Mouse (Mus musculus) liver, embryonic 14.5 days (tissue): ENCODE measurements at regions not wholly inside any gene's neighbourhood (a gene's known extent, or its start where the extent isn't known, plus 50 kb on each side); places are given as distances from the start of the nearest gene placed in this dataset.

Experiments used
- CTCF ChIP-seq: IDR thresholded peaks from 2 replicates; pipeline ENCODE4 v1.5.1; 2016; ENCODE audit warnings: antibody characterized with exemption, low read depth, control low read depth
- EP300 ChIP-seq: IDR thresholded peaks from 2 replicates; pipeline ENCODE4 v1.6.1; 2016; ENCODE audit warnings: antibody characterized with exemption, low read depth

DNA sequence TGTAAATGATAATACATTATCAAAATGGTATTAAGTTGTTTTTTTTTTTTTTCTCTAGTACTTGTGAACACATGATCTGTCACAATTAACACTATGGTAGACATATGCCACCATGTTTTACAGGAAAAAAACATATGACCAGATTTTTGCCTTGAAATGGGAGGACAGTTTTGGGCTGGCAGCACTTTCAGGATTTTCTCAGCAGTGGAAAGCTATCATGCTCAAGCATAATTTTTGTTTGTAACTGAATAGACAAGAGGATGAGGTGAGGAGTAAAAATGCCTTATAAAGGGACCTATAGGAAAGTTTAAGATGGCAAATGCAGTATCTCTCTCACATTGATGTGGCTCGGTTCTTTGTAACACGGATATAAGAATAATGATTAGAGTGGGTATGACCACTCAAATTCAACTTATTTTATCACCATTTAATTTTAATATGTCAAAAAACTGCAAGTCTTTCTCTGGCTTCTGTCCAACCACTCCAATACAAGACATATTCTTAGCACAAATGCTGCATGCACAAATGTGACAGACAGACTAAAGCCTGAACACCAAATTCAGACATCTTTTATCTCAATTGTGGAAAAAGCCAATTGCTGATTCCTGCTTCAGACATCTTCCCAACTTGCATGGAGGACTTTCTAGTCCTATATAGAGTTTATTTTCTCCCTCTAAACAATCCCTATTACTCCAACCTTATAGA lies 1206.6 kb downstream of the Zpld1 start:
- no peak for TF ChIP-seq EP300
- TF ChIP-seq CTCF: no peak
